Mouse (Mus musculus) CD8-positive naive resting alpha-beta T cell, adult 2 months (primary cell): ENCODE measurements around the gene Tpr.

ENCODE experiments used
- DNase-seq, 2 experiments: peaks; one replicate each; pipeline ENCODE4 v3.0.0; 2022; ENCODE audit warnings: low read depth in 2 of 2, low spot score in 2 of 2

Tpr gene

GRCm38 (mm10) chr1:150460595-150460994 is 68.0 kb downstream of the Tpr start:
- DNase-seq, result no peak

- no peak for DNase-seq
Measured at GRCm38 (mm10) chr1:150463068-150463467, 70.4 kb downstream of the Tpr start.

- no peak for DNase-seq
Measured at GRCm38 (mm10) chr1:150463691-150464090, 71.1 kb downstream of the Tpr start.

GRCm38 (mm10) chr1:150465364-150465763 is 72.7 kb downstream of the Tpr start:
- DNase-seq, result no peak

GRCm38 (mm10) chr1:150466132-150466531 is 73.5 kb downstream of the Tpr start, which contains the start of gene Prg4:
Prg4 (minus strand) TSS chr1:150466165.
- DNase-seq, result no peak

- DNase-seq, result no peak
Measured at GRCm38 (mm10) chr1:150469992-150470391, 77.4 kb downstream of the Tpr start.

GRCm38 (mm10) chr1:150472525-150472924 is 79.9 kb downstream of the Tpr start:
- DNase-seq, result no peak

- DNase-seq, result no peak
Measured at GRCm38 (mm10) chr1:150480674-150481073, 88.0 kb downstream of the Tpr start.

- no peak for DNase-seq
Measured at GRCm38 (mm10) chr1:150489148-150489547, 96.5 kb downstream of the Tpr start.

GRCm38 (mm10) chr1:150496626-150497302 is 104.1 kb downstream of the Tpr start:
- DNase-seq, result no peak

- no peak for DNase-seq
Measured at GRCm38 (mm10) chr1:150497690-150498089, 105.1 kb downstream of the Tpr start.

GRCm38 (mm10) chr1:150498177-150498576 is 105.5 kb downstream of the Tpr start:
- DNase-seq, result no peak
